Mouse (Mus musculus): ENCODE results near the gene Mcub.

The Mcub gene

GRCm38 (mm10) chr3:129893143-129893542 is 76.9 kb downstream of the Mcub start:
- no peak for DNase-seq (ENCODE audit: low spot score in 2 of 2)

GRCm38 (mm10) chr3:129892003-129892402 is 78.0 kb downstream of the Mcub start:
- no peak for DNase-seq (ENCODE audit: low spot score in 2 of 2)

- DNase-seq (ENCODE audit: low spot score in 2 of 2), result no peak
These were observed 82.1 kb downstream of the Mcub start for GRCm38 (mm10) chr3:129887779-129888517.

GRCm38 (mm10) chr3:129886430-129886829 is 83.6 kb downstream of the Mcub start:
- DNase-seq (ENCODE audit: low spot score in 2 of 2), result no peak

- no peak for DNase-seq (ENCODE audit: low spot score in 2 of 2)
These were observed 84.4 kb downstream of the Mcub start for GRCm38 (mm10) chr3:129885577-129885976.

GRCm38 (mm10) chr3:129880925-129881593 is 88.9 kb downstream of the Mcub start:
- no peak for DNase-seq (ENCODE audit: low spot score in 2 of 2)

GRCm38 (mm10) chr3:129879913-129880312 is 90.1 kb downstream of the Mcub start:
- DNase-seq (ENCODE audit: low spot score in 2 of 2), result no peak

- no peak for DNase-seq (ENCODE audit: low spot score in 2 of 2)
These were observed 90.8 kb downstream of the Mcub start for GRCm38 (mm10) chr3:129879131-129879757.

- DNase-seq (ENCODE audit: low spot score in 2 of 2), result peak; percentile 89 to 91
These were observed 91.5 kb downstream of the Mcub start, which contains the start of gene Pla2g12a for GRCm38 (mm10) chr3:129878405-129879021. Pla2g12a (plus strand) TSS chr3:129878606.

- no peak for DNase-seq (ENCODE audit: low spot score in 2 of 2)
These were observed 92.7 kb downstream of the Mcub start for GRCm38 (mm10) chr3:129877327-129877726.

Data from urinary bladder, postnatal 4 days (tissue).